Mouse (Mus musculus) liver, embryonic 14.5 days (tissue): ENCODE measurements around the gene Npas3.

Experiments
- CTCF ChIP-seq: IDR thresholded peaks from 2 replicates; pipeline ENCODE4 v1.5.1; 2016; ENCODE audit warnings: antibody characterized with exemption, low read depth, control low read depth
- EP300 ChIP-seq: IDR thresholded peaks from 2 replicates; pipeline ENCODE4 v1.6.1; 2016; ENCODE audit warnings: antibody characterized with exemption, low read depth

GRCm38 (mm10) chr12:53864436-53865136 lies 616.1 kb downstream of the Npas3 start:
- TF ChIP-seq CTCF (no peak), EP300 (no peak)
